Mouse (Mus musculus): ENCODE data around the gene Gsn. TPM values are rescaled to one million over a fixed set of nuclear protein-coding genes. Genes with fewer than 3 reads are reported as not detected.

Gene Gsn
- polyA plus RNA-seq, 1 experiment from 2014 or later, result 18.9 TPM

DNA sequence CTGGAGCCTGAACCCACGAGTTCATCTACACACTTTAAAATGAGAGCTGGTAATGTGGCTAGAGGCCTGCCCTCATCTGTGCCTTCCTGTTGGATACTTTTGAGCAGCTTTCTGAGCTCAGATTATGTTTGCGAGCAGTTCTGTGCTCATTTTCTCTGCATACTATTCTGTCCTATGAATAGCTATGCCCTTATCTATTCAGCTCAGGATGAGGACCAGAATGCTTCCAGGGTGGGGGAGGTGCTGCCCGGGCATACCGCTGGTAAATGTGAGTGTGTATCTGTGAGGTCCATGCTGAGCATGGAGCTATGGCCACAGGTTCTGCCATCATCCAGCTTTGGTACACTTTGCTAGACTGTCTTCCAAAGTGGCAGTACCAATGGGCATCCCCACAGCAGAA is 61.4 kb downstream of the Gsn start:
- H3K9ac ChIP-seq (replicated peaks; ENCODE audit: low read length), result no peak overlapping the region
- H3K4me3 ChIP-seq (replicated peaks; ENCODE audit: low read depth, low read length), result no peak overlapping the region
- H3K4me2 ChIP-seq (ENCODE audit: low read length), result no peak overlapping the region
- DNase-seq, result no peak
- no peaks in the 10 kb centered on the region for H3K27me3 ChIP-seq (ENCODE audit: control insufficient read depth, insufficient read depth, low read length)
- H3K36me3 ChIP-seq (ENCODE audit: control insufficient read depth, insufficient read depth, low read length), result no peaks in the 10 kb centered on the region
- no peaks in the 10 kb centered on the region for H3K9me3 ChIP-seq (ENCODE audit: control insufficient read depth, low read length)
- H3K27ac ChIP-seq (replicated peaks; ENCODE audit: low read depth, low read length), result no peak overlapping the region
- 83% methylated on average over 4 of the region's 4 CpGs for WGBS
- ATAC-seq (ENCODE audit: low FRiP score, low TSS enrichment), result no peak
- 0 out of 2 replicates have a peak, but pooled peaks cover 5% of the 10 kb centered on the region for H3K4me1 ChIP-seq (ENCODE audit: control insufficient read depth, insufficient read depth, low read length)

DNA sequence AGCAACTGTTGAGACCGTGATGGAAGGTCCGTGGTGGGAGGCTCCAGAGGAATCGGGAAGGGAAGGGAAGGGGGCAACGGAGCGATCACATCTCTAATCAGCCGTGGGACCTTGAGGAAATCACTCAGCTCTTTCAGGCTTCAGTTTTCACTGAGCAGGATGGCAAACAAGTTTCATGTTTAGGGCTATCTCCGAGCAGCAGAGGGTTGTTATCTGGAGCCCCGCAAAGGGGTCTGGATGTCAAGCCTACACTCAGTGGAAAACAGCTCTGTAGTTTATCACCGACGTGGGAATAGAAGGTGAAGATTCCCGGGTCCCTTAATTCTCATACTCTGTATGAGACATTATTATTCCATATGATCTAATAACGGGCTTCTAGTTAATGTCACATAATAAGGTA is 62.2 kb downstream of the Gsn start:
- ATAC-seq (ENCODE audit: low FRiP score, low TSS enrichment), result no peak
- no peak for DNase-seq
- 89% methylated on average over 12 of the region's 12 CpGs for WGBS

DNA sequence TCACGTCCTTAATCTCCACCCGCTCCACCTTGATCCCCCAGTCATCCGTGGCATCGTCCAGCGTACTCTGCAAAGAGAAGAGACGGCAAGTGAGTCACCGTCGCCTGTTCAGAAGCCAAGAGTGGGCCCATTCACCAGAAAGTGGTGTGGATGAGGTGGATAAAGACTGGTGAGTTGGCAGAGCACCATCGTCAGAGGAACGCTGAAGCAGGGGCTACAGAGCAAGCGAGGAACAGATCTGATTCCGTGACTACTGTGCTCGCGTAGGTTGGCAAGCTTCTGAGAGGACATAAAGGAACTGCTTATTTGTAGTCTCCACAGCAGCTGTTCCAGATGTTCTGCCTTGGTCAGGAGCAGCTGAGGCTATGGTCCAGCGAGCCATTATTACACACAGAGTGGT is 64.2 kb downstream of the Gsn start:
- no peak for DNase-seq
- Histone ChIP-seq H3K4me1 (ENCODE audit: control insufficient read depth, insufficient read depth, low read length) (0 out of 2 replicates have a peak, but pooled peaks cover 5% of the 10 kb centered on the region), H3K4me3 (replicated peaks; ENCODE audit: low read depth, low read length) (no peak overlapping the region), H3K27me3 (ENCODE audit: control insufficient read depth, insufficient read depth, low read length) (no peaks in the 10 kb centered on the region), H3K27ac (replicated peaks; ENCODE audit: low read depth, low read length) (no peak overlapping the region), H3K9ac (replicated peaks; ENCODE audit: low read length) (no peak overlapping the region), H3K9me3 (ENCODE audit: control insufficient read depth, low read length) (no peaks in the 10 kb centered on the region), H3K4me2 (ENCODE audit: low read length) (no peak overlapping the region), H3K36me3 (ENCODE audit: control insufficient read depth, insufficient read depth, low read length) (no peaks in the 10 kb centered on the region)
- ATAC-seq (ENCODE audit: low FRiP score, low TSS enrichment), result no peak
- 91% methylated on average over 15 of the region's 15 CpGs for WGBS

More for the DNA sequence above, 62.2 kb downstream of the Gsn start:
- Histone ChIP-seq H3K4me2 (ENCODE audit: low read length) (no peak overlapping the region), H3K36me3 (ENCODE audit: control insufficient read depth, insufficient read depth, low read length) (no peaks in the 10 kb centered on the region), H3K4me3 (replicated peaks; ENCODE audit: low read depth, low read length) (no peak overlapping the region), H3K9ac (replicated peaks; ENCODE audit: low read length) (no peak overlapping the region), H3K4me1 (ENCODE audit: control insufficient read depth, insufficient read depth, low read length) (0 out of 2 replicates have a peak, but pooled peaks cover 5% of the 10 kb centered on the region), H3K9me3 (ENCODE audit: control insufficient read depth, low read length) (no peaks in the 10 kb centered on the region), H3K27ac (replicated peaks; ENCODE audit: low read depth, low read length) (no peak overlapping the region), H3K27me3 (ENCODE audit: control insufficient read depth, insufficient read depth, low read length) (no peaks in the 10 kb centered on the region)

DNA sequence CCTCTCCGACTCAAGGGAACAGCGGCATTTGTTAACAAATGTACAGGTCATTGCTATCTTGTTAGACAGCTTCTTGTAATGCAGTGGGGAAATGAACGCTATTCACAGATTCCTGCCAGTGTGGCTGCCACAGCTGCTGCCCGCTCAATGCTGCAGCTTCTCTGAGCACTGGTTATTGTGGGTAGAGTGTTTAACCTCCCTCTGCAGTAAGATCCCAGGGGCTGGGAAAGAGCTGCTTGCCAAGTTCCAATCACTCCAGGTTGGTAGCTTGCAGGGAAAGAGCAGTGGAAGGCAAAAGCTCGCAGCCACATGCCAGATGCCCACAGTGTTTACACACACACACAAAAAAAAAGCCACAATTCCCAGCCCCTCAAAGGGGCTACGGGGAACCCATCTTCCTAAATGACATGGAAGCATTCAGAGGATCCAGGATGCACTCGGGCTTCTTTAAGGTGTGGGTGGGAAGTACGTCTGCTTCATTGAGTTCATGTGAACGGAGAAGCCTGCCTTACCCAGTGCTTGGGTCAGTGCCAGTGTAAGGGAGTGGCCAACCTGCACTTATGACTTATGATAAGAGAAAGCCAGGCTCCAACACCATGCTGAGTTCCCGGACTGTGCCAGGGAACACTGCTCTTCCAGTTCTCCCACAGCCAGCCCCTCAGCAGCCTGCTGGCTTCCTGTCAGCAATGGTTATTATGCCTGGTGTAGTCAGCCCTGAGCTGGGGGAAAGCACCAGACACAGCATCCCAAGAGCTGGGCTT is 66.4 kb downstream of the Gsn start:
- 72% methylated on average over 10 of the region's 10 CpGs for WGBS
- ATAC-seq (ENCODE audit: low FRiP score, low TSS enrichment) (no peak), DNase-seq (peak; percentile 30)
- no peak overlapping the region for H3K4me2 ChIP-seq (ENCODE audit: low read length)
- H3K4me1 ChIP-seq (ENCODE audit: control insufficient read depth, insufficient read depth, low read length), result peaks cover 10% of the 10 kb centered on the region; the same call in 1 of the 2 replicates
- H3K9ac ChIP-seq (replicated peaks; ENCODE audit: low read length), result no peak overlapping the region
- 0 out of 2 replicates have a peak overlapping the region, but pooled peaks have one; percentile 8 for H3K27ac ChIP-seq (replicated peaks; ENCODE audit: low read depth, low read length)
- H3K4me3 ChIP-seq (replicated peaks; ENCODE audit: low read depth, low read length), result no peak overlapping the region
- H3K9me3 ChIP-seq (ENCODE audit: control insufficient read depth, low read length), result no peaks in the 10 kb centered on the region
- H3K36me3 ChIP-seq (ENCODE audit: control insufficient read depth, insufficient read depth, low read length), result no peaks in the 10 kb centered on the region
- no peaks in the 10 kb centered on the region for H3K27me3 ChIP-seq (ENCODE audit: control insufficient read depth, insufficient read depth, low read length)

DNA sequence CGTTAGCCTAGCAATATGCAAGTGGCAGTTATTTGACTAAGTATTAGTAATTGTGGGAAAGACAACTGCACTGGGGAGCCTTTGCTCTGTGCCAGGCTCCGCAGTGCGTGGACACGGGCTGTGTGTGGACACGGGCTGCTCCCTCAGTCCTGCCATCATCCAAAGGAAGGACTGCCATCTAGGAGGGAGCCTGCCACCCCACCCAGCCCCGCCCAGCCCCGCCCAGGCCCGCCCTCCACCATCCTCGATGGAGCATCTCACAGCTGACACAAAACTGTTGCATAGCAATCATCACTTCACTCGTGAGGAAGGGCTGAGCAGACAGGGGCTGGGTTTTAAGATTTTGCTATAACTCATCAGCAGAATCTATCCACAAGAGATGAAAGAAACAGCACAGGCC is 69.8 kb downstream of the Gsn start:
- no peaks in the 10 kb centered on the region for H3K27me3 ChIP-seq (ENCODE audit: control insufficient read depth, insufficient read depth, low read length)
- no peak for DNase-seq
- no peaks in the 10 kb centered on the region for H3K9me3 ChIP-seq (ENCODE audit: control insufficient read depth, low read length)
- ATAC-seq (ENCODE audit: low FRiP score, low TSS enrichment), result no peak
- no peak overlapping the region for H3K27ac ChIP-seq (replicated peaks; ENCODE audit: low read depth, low read length)
- no peak overlapping the region for H3K4me3 ChIP-seq (replicated peaks; ENCODE audit: low read depth, low read length)
- no peaks in the 10 kb centered on the region for H3K36me3 ChIP-seq (ENCODE audit: control insufficient read depth, insufficient read depth, low read length)
- H3K4me2 ChIP-seq (ENCODE audit: low read length), result no peak overlapping the region
- WGBS, result 73% methylated on average over 10 of the region's 10 CpGs
- peaks cover 5% of the 10 kb centered on the region; the same call in 1 of the 2 replicates for H3K4me1 ChIP-seq (ENCODE audit: control insufficient read depth, insufficient read depth, low read length)
- H3K9ac ChIP-seq (replicated peaks; ENCODE audit: low read length), result no peak overlapping the region

DNA sequence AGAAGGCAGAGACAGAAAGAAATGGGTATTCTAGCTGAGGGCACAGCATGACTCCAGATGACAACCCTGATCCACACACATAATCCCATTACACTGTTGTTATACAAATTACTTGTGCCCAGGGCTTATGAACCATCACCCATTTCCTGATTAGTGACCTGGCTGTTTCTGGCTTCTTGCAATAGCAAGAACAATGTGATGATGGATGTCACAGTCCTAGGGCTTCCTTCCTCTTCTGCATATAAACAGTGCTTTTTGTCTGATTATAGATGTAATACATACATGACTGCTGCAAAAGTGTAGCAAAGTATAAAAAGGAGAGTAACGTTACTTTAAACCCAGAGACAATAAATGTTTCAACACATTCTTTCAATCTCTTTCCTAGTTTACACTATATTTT is 70.8 kb downstream of the Gsn start:
- no peak overlapping the region for H3K4me3 ChIP-seq (replicated peaks; ENCODE audit: low read depth, low read length)
- no peak overlapping the region for H3K4me2 ChIP-seq (ENCODE audit: low read length)
- no peak overlapping the region for H3K9ac ChIP-seq (replicated peaks; ENCODE audit: low read length)
- H3K9me3 ChIP-seq (ENCODE audit: control insufficient read depth, low read length), result no peaks in the 10 kb centered on the region
- no peaks in the 10 kb centered on the region for H3K36me3 ChIP-seq (ENCODE audit: control insufficient read depth, insufficient read depth, low read length)
- DNase-seq, result peak; percentile 21
- ATAC-seq (ENCODE audit: low FRiP score, low TSS enrichment), result no peak
- no peak overlapping the region for H3K27ac ChIP-seq (replicated peaks; ENCODE audit: low read depth, low read length)
- H3K4me1 ChIP-seq (ENCODE audit: control insufficient read depth, insufficient read depth, low read length), result peaks cover 5% of the 10 kb centered on the region; the same call in 1 of the 2 replicates
- no peaks in the 10 kb centered on the region for H3K27me3 ChIP-seq (ENCODE audit: control insufficient read depth, insufficient read depth, low read length)
- 35% methylated on average over 1 of the region's 1 CpGs for WGBS

DNA sequence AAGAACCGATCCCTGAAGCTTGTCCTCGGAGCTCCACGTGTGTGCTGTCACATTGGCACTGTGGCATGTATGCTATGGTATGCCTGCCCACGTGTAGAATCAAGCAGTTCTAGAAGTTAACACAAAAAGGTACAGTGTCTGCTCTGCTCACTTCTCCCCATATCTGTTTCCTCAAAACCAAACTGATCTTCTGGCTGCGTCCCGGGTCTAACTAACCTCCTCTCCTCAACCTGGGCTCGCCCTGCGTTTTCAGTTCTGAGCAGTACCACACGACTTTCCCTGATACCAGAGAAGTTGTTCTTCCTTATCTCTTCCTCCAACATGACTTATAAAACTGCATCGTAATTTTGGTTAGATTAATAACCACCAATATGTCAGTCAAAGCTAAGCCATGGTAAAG is 71.4 kb downstream of the Gsn start:
- ATAC-seq (ENCODE audit: low FRiP score, low TSS enrichment) (no peak), DNase-seq (no peak)
- Histone ChIP-seq H3K27me3 (ENCODE audit: control insufficient read depth, insufficient read depth, low read length) (no peaks in the 10 kb centered on the region), H3K9me3 (ENCODE audit: control insufficient read depth, low read length) (no peaks in the 10 kb centered on the region), H3K4me2 (ENCODE audit: low read length) (no peak overlapping the region), H3K4me3 (replicated peaks; ENCODE audit: low read depth, low read length) (no peak overlapping the region), H3K4me1 (ENCODE audit: control insufficient read depth, insufficient read depth, low read length) (peaks cover 5% of the 10 kb centered on the region; the same call in 1 of the 2 replicates), H3K9ac (replicated peaks; ENCODE audit: low read length) (no peak overlapping the region), H3K36me3 (ENCODE audit: control insufficient read depth, insufficient read depth, low read length) (no peaks in the 10 kb centered on the region), H3K27ac (replicated peaks; ENCODE audit: low read depth, low read length) (no peak overlapping the region)
- WGBS, result 67% methylated on average over 10 of the region's 10 CpGs

DNA sequence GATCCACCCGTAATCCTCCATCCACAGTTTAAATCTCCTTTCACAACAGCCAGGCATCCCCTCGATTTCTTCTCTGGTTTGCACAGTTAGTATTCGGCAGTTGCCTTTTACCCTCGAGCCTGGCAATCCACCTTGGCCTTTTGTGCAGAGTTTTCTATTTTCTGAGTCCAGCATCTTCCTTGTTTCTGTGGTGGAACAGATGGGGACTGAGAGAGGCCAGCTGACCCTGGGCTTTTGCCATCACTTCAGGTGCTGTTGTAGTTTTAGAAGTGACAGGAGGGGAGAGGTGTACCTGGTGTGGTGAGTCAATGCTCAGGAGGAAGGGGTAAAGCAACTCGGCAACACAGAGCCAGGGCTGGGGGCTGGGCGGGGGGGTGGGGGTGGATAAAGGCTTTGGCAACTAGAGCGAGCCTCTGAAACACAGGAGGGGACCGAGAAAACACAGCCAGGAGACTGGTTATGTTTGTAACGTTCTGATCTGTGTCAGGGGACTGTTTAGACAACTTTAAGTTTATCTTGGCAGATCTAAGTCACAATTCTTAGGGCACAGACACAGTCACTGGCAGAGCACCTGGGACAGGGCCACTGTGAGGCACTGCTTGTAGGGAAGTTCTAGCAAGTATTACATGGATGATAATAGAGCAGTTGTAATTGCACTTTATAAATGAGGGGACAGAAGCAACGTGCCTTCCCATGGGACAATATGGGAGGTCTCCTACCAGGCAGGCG is 72.0 kb downstream of the Gsn start:
- Histone ChIP-seq H3K27ac (replicated peaks; ENCODE audit: low read depth, low read length) (no peak overlapping the region), H3K36me3 (ENCODE audit: control insufficient read depth, insufficient read depth, low read length) (no peaks in the 10 kb centered on the region), H3K9me3 (ENCODE audit: control insufficient read depth, low read length) (no peaks in the 10 kb centered on the region), H3K27me3 (ENCODE audit: control insufficient read depth, insufficient read depth, low read length) (no peaks in the 10 kb centered on the region), H3K4me1 (ENCODE audit: control insufficient read depth, insufficient read depth, low read length) (peaks cover 5% of the 10 kb centered on the region; the same call in 1 of the 2 replicates), H3K9ac (replicated peaks; ENCODE audit: low read length) (no peak overlapping the region), H3K4me3 (replicated peaks; ENCODE audit: low read depth, low read length) (no peak overlapping the region), H3K4me2 (ENCODE audit: low read length) (no peak overlapping the region)
- ATAC-seq (ENCODE audit: low FRiP score, low TSS enrichment), result no peak
- WGBS, result 30% methylated on average over 11 of the region's 11 CpGs
- DNase-seq, result no peak

Data from midbrain, embryonic 14.5 days (tissue).